Mouse (Mus musculus) stomach, embryonic 15.5 days (tissue): ENCODE results near the gene Klhl8. TPM values are rescaled to one million over a fixed set of nuclear protein-coding genes. Genes with fewer than 3 reads are reported as not detected.
A peak's percentile ranks its signal among the peaks of the same experiment; 100 is the strongest.

ENCODE experiments used
- ATAC-seq: fragments of 200-750 bp; cut with Nextera tagmentation; 2 replicates; pipeline ENCODE4 v1.8.0; 2017; ENCODE audit warnings: low read depth, moderate number of reproducible peaks, moderate TSS enrichment; ENCODE audit not compliant: insufficient read depth, low FRiP score
- H3K27ac ChIP-seq: fragments of 300-500 bp; sonication (generic); 2 replicates; pipeline ENCODE4 v1.5.1; 2015; ENCODE audit warnings: mild to moderate bottlenecking, inconsistent platforms
- H3K27me3 ChIP-seq: fragments of 300-500 bp; sonication (generic); replicated peaks from 2 replicates; pipeline ENCODE4 v1.6.1; 2015; ENCODE audit warnings: inconsistent platforms
- H3K36me3 ChIP-seq: fragments of 300-500 bp; sonication (generic); 2 replicates; pipeline ENCODE4 v1.6.1; 2015; ENCODE audit warnings: inconsistent platforms
- H3K4me1 ChIP-seq: fragments of 300-500 bp; sonication (generic); 2 replicates; pipeline ENCODE4 v1.6.1; 2015; ENCODE audit warnings: inconsistent platforms
- H3K4me2 ChIP-seq: fragments of 300-500 bp; sonication (generic); 2 replicates; pipeline ENCODE4 v1.6.1; 2015; ENCODE audit warnings: mild to moderate bottlenecking, inconsistent platforms
- H3K4me3 ChIP-seq: fragments of 300-500 bp; sonication (generic); replicated peaks from 2 replicates; pipeline ENCODE4 v1.5.1; 2015; ENCODE audit warnings: inconsistent platforms
- H3K9ac ChIP-seq: fragments of 300-500 bp; sonication (generic); 2 replicates; pipeline ENCODE4 v1.6.1; 2015; ENCODE audit warnings: inconsistent platforms
- H3K9me3 ChIP-seq: fragments of 300-500 bp; sonication (generic); 2 replicates; pipeline ENCODE4 v1.6.1; 2016; ENCODE audit warnings: inconsistent platforms
- WGBS: fragments of 180-500 bp; shearing (Covaris S2); methylation state at CpG from one replicate; pipeline ENCODE4 v1.1.7; 2015; 5-methylcytosine and 5-hydroxymethylcytosine counted together
- polyA plus RNA-seq: library from polyadenylated mRNA; unstranded; fragments of >200 nt; fragmentation: Nextera tagmentation; extraction: Ambion mirVana; gene quantifications from 2 replicates; pipeline ENCODE4 v1.2.1, GENCODE M21; 2015

The Klhl8 gene
- polyA plus RNA-seq, 1 experiment from 2014 or later = 14.7 TPM

DNA sequence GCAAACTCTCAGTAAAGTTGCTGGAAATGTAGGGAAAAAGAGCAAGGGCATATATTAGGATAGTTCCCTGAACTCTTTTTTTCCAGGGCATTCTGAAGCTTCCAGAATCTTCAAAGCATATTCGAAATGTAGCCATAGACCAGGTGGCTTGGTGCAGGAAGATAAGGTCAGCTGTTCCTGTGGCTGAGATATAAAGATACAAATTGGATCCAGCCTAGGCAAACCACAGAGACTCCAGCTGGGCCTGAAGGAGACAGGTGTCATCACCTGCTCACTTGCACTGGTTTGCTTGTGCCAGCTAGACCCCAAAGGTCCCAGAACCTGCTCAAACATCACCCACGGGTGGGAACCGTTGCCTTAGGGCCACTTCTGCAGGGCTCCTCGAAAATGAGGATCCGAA, 496 bp upstream of the Klhl8 start:
- H3K4me2 ChIP-seq = peak overlapping the region; percentile 87
- no peaks in the 10 kb centered on the region for H3K27me3 ChIP-seq
- no peaks in the 10 kb centered on the region for H3K36me3 ChIP-seq
- H3K27ac ChIP-seq = no peak overlapping the region
- WGBS = 80% methylated on average over 5 of the region's 5 CpGs
- H3K4me3 ChIP-seq = no peak overlapping the region
- H3K4me1 ChIP-seq = no peaks in the 10 kb centered on the region
- H3K9me3 ChIP-seq = no peaks in the 10 kb centered on the region
- no peak overlapping the region for H3K9ac ChIP-seq
- ATAC-seq = no peak

DNA sequence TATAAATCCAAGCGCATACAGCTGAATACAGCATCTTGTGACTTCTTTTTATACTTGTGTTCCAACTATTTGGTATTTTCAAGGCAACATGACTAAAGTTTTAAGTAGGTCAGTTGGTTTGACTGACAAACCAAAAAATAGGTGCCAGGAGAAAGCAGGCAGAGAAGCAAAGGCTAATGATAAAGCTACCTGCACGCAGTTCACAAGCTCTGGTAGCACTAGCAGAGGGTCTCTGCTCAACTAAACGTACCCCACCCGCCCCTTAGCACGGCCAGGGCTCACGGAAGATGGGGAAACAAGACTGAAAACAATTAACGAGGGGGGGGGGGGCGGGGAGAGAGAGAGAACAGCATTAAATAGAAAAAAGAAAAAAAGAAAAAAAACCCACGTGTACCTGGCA, 903 bp downstream of the Klhl8 start:
- no peak for ATAC-seq
- H3K27me3 ChIP-seq = no peaks in the 10 kb centered on the region
- no peak overlapping the region for H3K27ac ChIP-seq
- 21% methylated on average over 8 of the region's 9 CpGs for WGBS
- peak overlapping the region; percentile 89 for H3K4me3 ChIP-seq
- peak overlapping the region; percentile 76; the same call in 1 of the 2 replicates for H3K9ac ChIP-seq
- H3K4me2 ChIP-seq = peak overlapping the region; percentile 87
- no peaks in the 10 kb centered on the region for H3K36me3 ChIP-seq
- H3K4me1 ChIP-seq = no peaks in the 10 kb centered on the region
- H3K9me3 ChIP-seq = no peaks in the 10 kb centered on the region

GRCm38 (mm10) chr5:103909466-103909865, 1.6 kb downstream of the Klhl8 start:
- Histone ChIP-seq H3K4me2 (0 out of 2 replicates have a peak overlapping the region, but pooled peaks have one; percentile 87), H3K36me3 (no peaks in the 10 kb centered on the region), H3K9me3 (no peaks in the 10 kb centered on the region), H3K4me1 (no peaks in the 10 kb centered on the region), H3K27ac (no peak overlapping the region), H3K27me3 (no peaks in the 10 kb centered on the region), H3K9ac (no peak overlapping the region), H3K4me3 (no peak overlapping the region)
- ATAC-seq = no peak
- WGBS = 57% methylated on average over 3 of the region's 3 CpGs

DNA sequence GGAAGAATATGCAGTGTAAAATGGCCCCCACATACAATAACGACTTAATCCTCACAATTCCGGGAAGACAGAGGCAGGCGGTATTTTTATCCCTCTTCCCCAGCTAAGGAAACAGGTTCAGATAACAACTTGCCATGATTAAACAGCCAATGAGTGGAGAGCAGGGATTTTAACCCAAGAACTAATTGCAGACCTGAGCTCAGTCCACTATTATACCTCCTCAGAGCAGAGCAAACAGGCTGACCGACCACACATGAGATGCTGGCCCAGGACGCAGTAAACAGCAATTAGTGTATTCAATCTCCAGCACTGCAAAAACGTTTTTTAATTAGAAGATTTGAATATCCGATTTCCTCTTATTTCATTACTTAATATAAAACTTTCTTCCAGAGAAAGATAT, 2.2 kb downstream of the Klhl8 start:
- Histone ChIP-seq H3K4me2 (no peak overlapping the region), H3K27ac (no peak overlapping the region), H3K9me3 (no peaks in the 10 kb centered on the region), H3K27me3 (no peaks in the 10 kb centered on the region), H3K36me3 (no peaks in the 10 kb centered on the region), H3K4me1 (no peaks in the 10 kb centered on the region), H3K9ac (no peak overlapping the region), H3K4me3 (no peak overlapping the region)
- 62% methylated on average over 7 of the region's 7 CpGs for WGBS
- ATAC-seq = no peak

- no peak for ATAC-seq
- H3K4me3 ChIP-seq = no peak overlapping the region
- 77% methylated on average over 4 of the region's 4 CpGs for WGBS
- no peaks in the 10 kb centered on the region for H3K27me3 ChIP-seq
- no peak overlapping the region for H3K9ac ChIP-seq
- H3K4me1 ChIP-seq = no peaks in the 10 kb centered on the region
- H3K36me3 ChIP-seq = no peaks in the 10 kb centered on the region
- no peaks in the 10 kb centered on the region for H3K9me3 ChIP-seq
- H3K4me2 ChIP-seq = no peak overlapping the region
- no peak overlapping the region for H3K27ac ChIP-seq
Observed at GRCm38 (mm10) chr5:103907844-103908243, 3.2 kb downstream of the Klhl8 start.

- no peak overlapping the region for H3K4me2 ChIP-seq
- no peak for ATAC-seq
Observed at GRCm38 (mm10) chr5:103906173-103906572, 4.9 kb downstream of the Klhl8 start.

DNA sequence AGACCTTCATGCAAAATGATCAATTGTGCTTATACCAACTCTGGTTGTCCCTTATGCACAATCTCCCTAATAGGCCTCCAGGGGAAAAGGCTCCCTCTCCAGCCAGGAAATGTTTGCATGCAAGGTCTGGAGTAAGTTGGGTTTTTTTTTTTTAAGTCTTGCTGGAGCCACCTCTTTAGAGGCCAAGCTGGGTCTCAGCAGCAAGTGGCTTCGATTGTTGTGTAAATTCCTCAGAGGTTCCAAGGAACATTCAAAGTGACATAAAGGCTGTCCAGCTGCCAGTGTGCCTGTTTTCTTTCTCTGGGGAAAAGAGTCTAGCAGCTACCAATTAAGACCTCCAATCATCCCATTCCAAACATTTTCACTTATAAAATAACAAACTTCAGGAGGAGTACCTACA, 12.7 kb downstream of the Klhl8 start:
- H3K4me3 ChIP-seq = no peak overlapping the region
- H3K4me1 ChIP-seq = no peaks in the 10 kb centered on the region
- no peaks in the 10 kb centered on the region for H3K9me3 ChIP-seq
- 16% methylated on average over 1 of the region's 1 CpGs for WGBS
- no peak overlapping the region for H3K9ac ChIP-seq
- no peak for ATAC-seq
- H3K36me3 ChIP-seq = no peaks in the 10 kb centered on the region
- no peaks in the 10 kb centered on the region for H3K27me3 ChIP-seq
- H3K27ac ChIP-seq = no peak overlapping the region
- H3K4me2 ChIP-seq = no peak overlapping the region

More at GRCm38 (mm10) chr5:103906173-103906572, 4.9 kb downstream of the Klhl8 start:
- Histone ChIP-seq H3K36me3 (no peaks in the 10 kb centered on the region), H3K9me3 (no peaks in the 10 kb centered on the region), H3K27ac (no peak overlapping the region), H3K9ac (no peak overlapping the region), H3K4me3 (no peak overlapping the region), H3K27me3 (no peaks in the 10 kb centered on the region), H3K4me1 (no peaks in the 10 kb centered on the region)
- WGBS = 85% methylated on average over 6 of the region's 6 CpGs

DNA sequence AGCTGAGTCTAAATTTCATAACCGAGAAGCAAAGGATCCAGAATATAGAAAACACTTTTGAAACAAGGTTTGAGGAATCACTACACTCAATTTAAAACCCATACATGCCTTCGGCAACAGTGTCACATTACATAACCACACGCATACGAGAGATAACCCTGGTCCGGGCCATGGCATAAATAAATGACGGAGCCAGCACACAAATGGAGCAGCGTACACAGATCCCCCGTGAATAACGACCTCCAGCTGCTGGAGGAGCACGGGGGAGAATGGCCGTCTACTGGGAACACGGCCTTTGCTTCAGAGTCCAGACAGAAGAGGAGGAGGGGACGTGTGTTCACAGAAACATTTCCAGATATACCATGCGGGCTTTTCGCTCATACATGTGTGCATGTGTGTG, 21.3 kb downstream of the Klhl8 start:
- no peak overlapping the region for H3K27ac ChIP-seq
- no peak overlapping the region for H3K4me3 ChIP-seq
- no peaks in the 10 kb centered on the region for H3K4me1 ChIP-seq
- no peak for ATAC-seq
- H3K36me3 ChIP-seq = no peaks in the 10 kb centered on the region
- no peaks in the 10 kb centered on the region for H3K27me3 ChIP-seq
- H3K9me3 ChIP-seq = no peaks in the 10 kb centered on the region
- 50% methylated on average over 15 of the region's 15 CpGs for WGBS
- H3K9ac ChIP-seq = no peak overlapping the region
- H3K4me2 ChIP-seq = no peak overlapping the region

DNA sequence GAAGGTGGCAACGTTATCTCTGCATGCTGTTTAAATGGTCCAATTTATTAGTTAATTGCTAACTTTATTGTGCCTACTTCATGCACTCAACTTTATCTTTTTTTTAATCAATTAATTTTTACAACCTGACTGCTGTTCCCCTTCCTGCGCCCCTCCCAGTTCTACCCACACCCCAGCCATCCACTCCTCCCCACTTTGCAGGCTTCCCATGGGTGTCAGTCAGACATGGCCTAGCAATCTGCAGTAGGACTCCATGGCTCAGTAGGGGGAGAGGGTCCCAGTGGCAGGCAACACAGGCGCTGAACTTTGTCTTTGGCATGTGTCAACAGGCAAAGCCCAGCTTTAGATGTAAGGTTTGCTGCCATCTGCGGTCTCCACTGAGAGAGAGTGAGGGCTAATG, 47.3 kb downstream of the Klhl8 start:
- 89% methylated on average over 4 of the region's 4 CpGs for WGBS
- Histone ChIP-seq H3K4me3 (no peak overlapping the region), H3K9ac (no peak overlapping the region), H3K4me2 (no peak overlapping the region), H3K9me3 (no peaks in the 10 kb centered on the region), H3K36me3 (0 out of 2 replicates have a peak, but pooled peaks cover 11% of the 10 kb centered on the region), H3K27me3 (no peaks in the 10 kb centered on the region), H3K4me1 (no peaks in the 10 kb centered on the region), H3K27ac (no peak overlapping the region)
- ATAC-seq = no peak

- ATAC-seq = no peak
- Histone ChIP-seq H3K4me3 (no peak overlapping the region), H3K36me3 (0 out of 2 replicates have a peak, but pooled peaks cover 4% of the 10 kb centered on the region), H3K4me2 (no peak overlapping the region), H3K9ac (no peak overlapping the region), H3K9me3 (no peaks in the 10 kb centered on the region), H3K4me1 (0 out of 2 replicates have a peak, but pooled peaks cover 2% of the 10 kb centered on the region), H3K27me3 (no peaks in the 10 kb centered on the region), H3K27ac (no peak overlapping the region)
- 94% methylated on average over 11 of the region's 11 CpGs for WGBS
Observed at GRCm38 (mm10) chr5:103860622-103861021, 50.4 kb downstream of the Klhl8 start.

- H3K4me3 ChIP-seq = no peak overlapping the region
- H3K4me1 ChIP-seq = 0 out of 2 replicates have a peak, but pooled peaks cover 2% of the 10 kb centered on the region
- 71% methylated on average over 2 of the region's 2 CpGs for WGBS
- no peaks in the 10 kb centered on the region for H3K9me3 ChIP-seq
- H3K4me2 ChIP-seq = no peak overlapping the region
- no peak for ATAC-seq
- H3K27me3 ChIP-seq = no peaks in the 10 kb centered on the region
- no peaks in the 10 kb centered on the region for H3K36me3 ChIP-seq
- H3K27ac ChIP-seq = no peak overlapping the region
- H3K9ac ChIP-seq = no peak overlapping the region
Observed at GRCm38 (mm10) chr5:103857151-103857550, 53.9 kb downstream of the Klhl8 start.

- H3K4me1 ChIP-seq = 0 out of 2 replicates have a peak, but pooled peaks cover 2% of the 10 kb centered on the region
- H3K27me3 ChIP-seq = no peaks in the 10 kb centered on the region
- H3K4me3 ChIP-seq = no peak overlapping the region
- ATAC-seq = no peak
- H3K27ac ChIP-seq = no peak overlapping the region
- no peak overlapping the region for H3K9ac ChIP-seq
- no peaks in the 10 kb centered on the region for H3K9me3 ChIP-seq
- H3K4me2 ChIP-seq = no peak overlapping the region
- H3K36me3 ChIP-seq = no peaks in the 10 kb centered on the region
- WGBS = 63% methylated on average over 5 of the region's 5 CpGs
Observed at GRCm38 (mm10) chr5:103856286-103857009, 54.6 kb downstream of the Klhl8 start.
